ENCODE assay signal across 7 mouse cellular contexts in the genomic region with DNA sequence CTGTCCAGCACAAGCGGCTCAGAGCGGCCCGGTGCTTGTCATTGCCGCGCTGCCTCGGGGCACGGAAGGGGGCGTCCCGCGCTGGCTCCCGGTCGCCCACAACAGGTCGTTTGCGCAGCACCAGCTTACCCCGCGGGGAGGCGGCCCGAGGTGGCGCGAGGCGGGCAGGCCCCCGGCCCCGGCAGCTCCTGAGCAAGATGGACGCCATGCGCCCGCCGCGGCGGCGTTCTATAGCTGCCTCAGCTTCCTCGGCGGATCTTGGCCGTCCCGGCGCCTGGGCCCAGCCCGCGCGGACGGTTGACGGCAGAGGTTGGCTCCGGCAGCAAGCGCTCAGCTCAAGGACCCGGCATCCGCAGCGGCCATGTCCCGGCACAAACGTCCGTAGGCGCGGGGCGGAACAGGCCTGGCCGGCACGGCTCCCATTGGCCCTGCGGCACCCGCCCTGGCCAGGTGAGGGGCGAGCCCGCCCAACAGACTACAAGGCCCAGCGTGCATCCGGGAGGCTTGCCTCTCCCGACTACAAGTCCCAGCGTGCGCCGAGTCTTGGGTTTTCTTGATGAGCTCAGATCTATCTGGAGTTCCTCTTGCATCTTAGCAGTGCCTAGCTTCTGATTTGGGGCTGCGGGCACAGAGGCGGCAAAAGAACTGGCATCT. TPM values are rescaled to one million over a fixed set of nuclear protein-coding genes. Genes with fewer than 3 reads are reported as not detected.
DNase-seq lines count a peak whose midpoint lies in the region; ATAC-seq lines count a peak whose summit lies in the region.

A gene (minus strand): TSS at position 473 of the 654 bp plus-strand sequence.

- 0% methylated on average over 63 of the region's 65 CpGs for WGBS in embryonic facial prominence, embryonic 11.5 days
- under 1% methylated on average over 65 of the region's 65 CpGs for WGBS in limb, embryonic 10.5 days
- WGBS in midbrain, embryonic 13.5 days = under 1% methylated on average over 64 of the region's 65 CpGs

- peak within 1 kb of the TSS; percentile 89 for H3K9ac ChIP-seq in embryonic facial prominence, embryonic 11.5 days (replicated peaks; ENCODE audit: low read length)
- H3K9ac ChIP-seq in midbrain, embryonic 13.5 days (replicated peaks) = peak within 1 kb of the TSS; percentile 86

- peaks cover 2% of the 10 kb centered on the region for H3K36me3 ChIP-seq in embryonic facial prominence, embryonic 11.5 days (replicated peaks; ENCODE audit: control insufficient read depth, insufficient read depth, low read depth, low read length)
- H3K36me3 ChIP-seq in limb, embryonic 10.5 days = peaks cover 12% of the 10 kb centered on the region
- peaks cover 11% of the 10 kb centered on the region for H3K36me3 ChIP-seq in midbrain, embryonic 13.5 days

- ATAC-seq in embryonic facial prominence, embryonic 11.5 days (replicated peaks; ENCODE audit: insufficient number of reproducible peaks, low FRiP score, low TSS enrichment, low read depth) = peak; percentile 100
- peak; percentile 99 for ATAC-seq in granulocyte monocyte progenitor cell, adult 5-6 weeks (replicated peaks; ENCODE audit: poor library complexity, severe bottlenecking)
- peak; percentile 100 for ATAC-seq in midbrain, embryonic 13.5 days

- H3K4me3 ChIP-seq in embryonic facial prominence, embryonic 11.5 days (ENCODE audit: low read depth, low read length) = peak within 1 kb of the TSS; percentile 86
- peak within 1 kb of the TSS; percentile 82 for H3K4me3 ChIP-seq in limb, embryonic 10.5 days
- H3K4me3 ChIP-seq in midbrain, embryonic 13.5 days (replicated peaks) = peak within 1 kb of the TSS; percentile 67

- H3K9me3 ChIP-seq in embryonic facial prominence, embryonic 11.5 days (replicated peaks; ENCODE audit: control insufficient read depth, low read length) = no peaks in the 10 kb centered on the region
- no peaks in the 10 kb centered on the region for H3K9me3 ChIP-seq in limb, embryonic 10.5 days (replicated peaks)
- H3K9me3 ChIP-seq in midbrain, embryonic 13.5 days = no peaks in the 10 kb centered on the region

- no peaks in the 10 kb centered on the region for H3K27me3 ChIP-seq in embryonic facial prominence, embryonic 11.5 days (ENCODE audit: control insufficient read depth, insufficient read depth, low read length)
- H3K27me3 ChIP-seq in limb, embryonic 10.5 days (ENCODE audit: low read depth, poor library complexity, severe bottlenecking) = no peaks in the 10 kb centered on the region
- no peaks in the 10 kb centered on the region for H3K27me3 ChIP-seq in midbrain, embryonic 13.5 days

- peak within 1 kb of the TSS; percentile 87 for H3K4me2 ChIP-seq in embryonic facial prominence, embryonic 11.5 days (ENCODE audit: low read depth, low read length)
- peak within 1 kb of the TSS; percentile 83 for H3K4me2 ChIP-seq in midbrain, embryonic 13.5 days (replicated peaks)

- H3K27ac ChIP-seq in embryonic facial prominence, embryonic 11.5 days (replicated peaks; ENCODE audit: low read depth, low read length) = peak within 1 kb of the TSS; percentile 75
- peak within 1 kb of the TSS; percentile 91 for H3K27ac ChIP-seq in limb, embryonic 10.5 days
- peak within 1 kb of the TSS; percentile 86 for H3K27ac ChIP-seq in midbrain, embryonic 13.5 days

- peak; percentile 97 for DNase-seq in adrenal gland, postnatal 14 days
- peak; percentile 97 for DNase-seq in embryonic facial prominence, embryonic 11.5 days (ENCODE audit: low spot score)
- peak; percentile 96 for DNase-seq in kidney, adult 11 months
- peak; percentile 94 for DNase-seq in limb, embryonic 10.5 days (ENCODE audit: low spot score)
- DNase-seq in spleen, adult 12 weeks (ENCODE audit: low spot score) = peak; percentile 81

- H3K4me1 ChIP-seq in embryonic facial prominence, embryonic 11.5 days (ENCODE audit: control insufficient read depth, insufficient read depth, low read length) = no peaks in the 10 kb centered on the region
- H3K4me1 ChIP-seq in limb, embryonic 10.5 days = peaks cover 18% of the 10 kb centered on the region
- peaks cover 20% of the 10 kb centered on the region for H3K4me1 ChIP-seq in midbrain, embryonic 13.5 days (replicated peaks)

RNA-seq across cellular contexts. Expression of the gene that starts here (rescaled TPM):
- 160 and 173 TPM in 2 replicates for total RNA-seq in adrenal gland, postnatal 14 days (2021)
- polyA plus RNA-seq in embryonic facial prominence, embryonic 11.5 days (2014; fragmentation: Nextera tagmentation; extraction: Ambion mirVana) = 46.1 and 48.9 TPM in 2 replicates
- 24.5 and 25.3 TPM in 2 replicates for total RNA-seq in granulocyte monocyte progenitor cell, adult 5-6 weeks (2014; fragmentation: Nextera tagmentation)
- 19.9 and 22.3 TPM in 2 replicates for total RNA-seq in granulocyte monocyte progenitor cell, adult 5-6 weeks (2017)
- polyA plus RNA-seq in limb, embryonic 10.5 days (2016; fragmentation: Nextera tagmentation; extraction: Ambion mirVana) = 65.0 and 66.8 TPM in 2 replicates
- 52.3 and 58.7 TPM in 2 replicates for polyA plus RNA-seq in midbrain, embryonic 13.5 days (2015; fragmentation: Nextera tagmentation; extraction: Ambion mirVana)

Comparison
In these comparisons a context has a peak if more than half of its experiments do, and no peak if none do; other contexts are left out.
1. Peak in every context shown above with its lines: DNase-seq, ATAC-seq, H3K4me3 ChIP-seq and H3K27ac ChIP-seq.